Mouse (Mus musculus): ENCODE data around the gene Nfib. TPM values are rescaled to one million over a fixed set of nuclear protein-coding genes. Genes with fewer than 3 reads are reported as not detected.

Gene Nfib
- total RNA-seq, 4 experiments from 2014 or later = 86.8 to 108 (median 98.2) TPM

DNA sequence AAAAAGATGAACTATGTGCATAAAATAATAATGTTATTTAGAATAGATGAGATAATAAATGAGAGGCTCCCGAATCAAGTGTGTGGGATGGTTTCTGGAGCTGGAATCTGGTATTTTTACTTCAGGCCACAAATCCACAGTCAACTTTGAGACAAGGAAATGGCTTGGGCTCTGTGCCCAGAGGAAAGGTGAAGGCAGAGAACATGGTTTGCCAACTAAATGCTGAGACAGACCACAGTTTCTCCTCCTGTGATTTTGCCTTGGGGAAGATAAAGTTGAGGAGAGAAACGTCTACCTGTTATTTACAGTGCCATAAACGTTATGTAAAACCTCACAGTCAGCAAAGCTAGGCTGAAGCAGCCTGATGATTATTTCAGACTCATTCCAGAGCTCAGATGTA lies 367.1 kb downstream of the Nfib start:
- DNase-seq = no peak

DNA sequence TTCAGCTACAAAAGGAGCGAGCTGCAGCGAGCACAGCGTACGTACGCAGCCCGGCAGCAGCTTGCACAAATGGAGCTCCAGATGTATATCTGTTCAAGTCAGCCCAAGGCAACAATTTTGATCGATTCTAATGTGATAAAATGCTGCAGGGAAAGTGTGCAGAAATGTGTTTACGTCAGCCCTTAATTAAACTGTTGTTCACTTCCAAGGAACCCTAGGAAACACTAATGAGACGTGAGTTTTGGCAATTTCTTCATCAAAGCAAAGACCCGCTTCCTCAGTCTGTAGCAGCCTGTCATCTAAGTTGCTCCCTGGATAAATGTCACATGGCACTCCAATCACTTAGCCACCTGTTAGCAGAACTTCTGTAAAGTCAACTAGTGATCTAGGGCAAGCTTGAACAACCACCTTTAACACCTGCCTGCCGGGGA lies 368.6 kb downstream of the Nfib start:
- no peak for DNase-seq

DNA sequence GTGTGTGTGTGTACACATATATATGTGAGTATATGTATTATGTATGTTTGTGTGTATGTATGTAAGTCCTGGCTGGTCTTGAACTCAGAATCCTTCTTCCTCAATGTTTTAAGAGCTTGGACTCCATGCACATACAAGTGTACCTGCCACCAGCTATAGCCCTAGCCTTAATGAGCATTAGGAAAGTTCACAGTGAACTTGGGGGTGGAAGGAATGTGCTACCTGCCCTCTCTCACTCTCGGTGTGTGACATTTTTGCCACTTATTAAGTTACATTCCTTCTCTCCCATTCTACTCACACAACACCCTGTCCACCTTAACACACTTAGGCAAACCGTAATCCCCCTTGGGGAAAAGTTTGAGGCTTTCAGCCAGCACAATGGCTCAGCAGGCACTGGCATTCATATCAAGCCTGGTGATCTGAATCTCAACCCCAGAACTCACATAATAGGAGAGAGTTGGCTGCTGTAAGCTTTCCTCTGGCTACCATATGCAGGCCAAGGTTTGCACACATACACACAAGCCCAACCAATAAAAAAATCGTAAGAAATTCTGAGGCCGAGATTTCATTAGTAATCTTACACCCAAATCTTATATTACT lies 370.2 kb downstream of the Nfib start:
- DNase-seq = no peak

DNA sequence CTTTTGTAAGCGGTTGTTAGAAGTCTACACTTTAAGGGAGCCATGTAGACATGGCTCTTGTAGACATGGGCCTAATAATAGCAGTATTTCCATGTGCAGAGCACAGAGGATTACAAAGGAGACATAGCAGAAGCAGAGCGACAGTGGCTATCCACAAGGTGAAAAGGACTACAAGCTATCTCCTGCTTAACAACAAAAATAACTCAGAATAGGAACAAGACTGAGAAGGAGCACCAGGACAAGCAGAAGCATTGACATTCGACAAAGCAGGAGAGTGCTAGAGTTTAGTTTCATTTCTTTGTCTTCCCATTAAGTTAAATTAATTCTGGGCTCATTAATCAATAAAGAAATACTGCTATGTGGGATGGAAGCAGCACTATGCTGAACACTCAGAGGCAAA lies 372.1 kb downstream of the Nfib start:
- no peak for DNase-seq

DNA sequence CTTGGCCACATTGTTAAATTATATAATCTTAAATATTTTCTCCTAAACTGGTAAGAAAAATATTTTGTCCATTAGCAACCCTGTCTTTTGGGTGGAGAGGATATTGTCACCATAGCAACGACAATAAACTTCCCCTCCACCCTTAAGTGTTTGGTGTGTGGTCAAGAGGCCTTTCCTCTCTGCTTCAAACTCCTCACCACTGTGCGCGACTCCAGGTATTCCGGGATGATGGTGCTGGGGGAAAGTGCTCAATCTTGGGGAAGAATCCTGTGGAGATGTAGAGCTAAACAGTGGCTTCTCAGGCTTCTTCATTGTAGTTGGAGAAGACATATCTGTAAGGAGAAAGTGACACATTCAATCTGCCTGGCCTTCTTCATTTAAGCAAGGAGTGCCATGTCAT lies 375.5 kb downstream of the Nfib start:
- no peak for DNase-seq

DNA sequence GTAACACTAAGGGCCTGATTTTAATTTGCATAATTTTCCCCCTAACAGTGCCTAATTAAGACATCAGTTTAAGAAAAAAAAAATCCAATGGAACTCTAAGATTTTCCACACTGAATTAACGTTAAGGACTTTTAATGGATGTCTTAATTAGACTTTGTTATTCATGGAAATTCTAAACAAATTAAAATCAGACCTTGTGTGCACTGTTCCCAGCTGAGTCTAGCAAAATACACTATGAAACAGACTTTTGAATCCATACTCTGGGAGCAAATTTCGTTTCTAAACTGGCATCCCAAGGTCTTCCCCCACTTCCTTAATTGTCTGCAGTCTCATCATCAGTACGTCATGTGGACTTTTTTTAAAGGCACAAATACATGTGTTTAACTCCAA lies 379.4 kb downstream of the Nfib start:
- DNase-seq = no peak

DNA sequence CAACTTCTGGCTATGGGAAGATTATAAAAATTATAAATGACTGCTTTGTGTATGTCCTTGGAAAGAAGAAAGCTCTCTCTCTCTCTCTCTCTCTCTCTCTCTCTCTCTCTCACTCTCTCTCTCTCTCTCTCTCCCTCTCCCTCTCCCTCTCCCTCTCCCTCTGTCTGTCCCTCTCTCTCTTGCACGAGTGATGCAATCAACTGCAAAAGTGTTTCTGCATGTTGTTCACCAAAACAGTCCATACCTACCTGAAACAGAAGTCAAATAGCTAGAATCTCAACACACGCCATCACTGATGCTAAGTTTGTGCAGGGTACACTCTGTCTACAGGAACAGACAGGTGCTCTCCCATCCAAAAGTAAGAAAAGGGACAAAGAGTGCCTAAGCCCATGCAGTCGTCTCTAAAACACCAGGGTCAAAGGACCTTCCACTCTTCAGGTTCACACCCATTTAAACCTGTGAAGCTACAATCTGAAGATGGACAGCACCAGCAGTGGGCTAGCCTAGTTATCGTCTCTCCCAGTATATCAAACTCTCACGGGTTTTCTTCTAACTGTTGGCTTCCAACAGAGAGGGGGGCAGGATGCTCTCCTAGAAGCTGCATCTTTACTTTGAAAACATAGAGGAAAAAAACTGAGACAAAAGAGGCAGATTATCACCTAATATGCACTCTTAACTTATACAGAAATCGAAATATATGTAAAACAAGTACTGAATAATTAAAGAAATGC lies 380.0 kb downstream of the Nfib start:
- DNase-seq = no peak

DNA sequence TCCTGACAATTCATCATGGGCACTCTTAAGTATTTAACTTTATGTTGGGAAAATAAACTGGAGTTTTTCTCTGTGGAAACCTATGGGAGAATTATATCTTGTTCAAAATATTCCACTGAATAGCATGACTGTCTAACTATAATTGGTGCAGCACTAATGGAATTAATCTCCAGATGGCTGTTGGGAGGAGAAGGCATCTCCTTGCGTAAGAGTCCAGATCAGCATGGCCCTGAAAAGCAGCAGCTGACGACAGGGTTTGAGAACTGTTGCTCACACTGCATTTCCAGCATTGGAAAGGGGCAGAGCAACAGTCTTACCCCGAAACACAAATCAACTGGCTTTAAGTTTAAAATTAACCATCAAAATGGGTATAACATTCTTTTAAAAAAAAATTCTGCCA lies 380.6 kb downstream of the Nfib start:
- DNase-seq = peak; percentile 49

DNA sequence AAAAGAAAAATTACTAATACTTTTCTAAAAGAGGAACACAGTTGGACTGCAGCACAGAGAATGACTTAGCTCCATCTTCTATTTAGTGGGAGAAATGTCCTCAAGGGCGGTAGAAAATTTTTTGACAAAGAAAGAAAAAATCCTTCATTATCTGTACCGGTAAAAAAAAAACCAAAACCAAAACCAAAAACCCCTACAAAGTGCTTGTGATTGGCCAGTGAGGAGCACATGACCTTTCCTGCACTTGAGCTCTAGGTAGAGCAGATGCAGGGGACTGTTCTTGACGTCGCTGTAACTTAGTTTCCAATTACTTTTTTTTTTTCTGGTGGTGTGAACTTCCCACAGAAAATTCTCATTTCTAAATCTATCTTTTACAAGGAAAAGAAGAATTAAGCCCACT lies 384.5 kb downstream of the Nfib start:
- DNase-seq = no peak

DNA sequence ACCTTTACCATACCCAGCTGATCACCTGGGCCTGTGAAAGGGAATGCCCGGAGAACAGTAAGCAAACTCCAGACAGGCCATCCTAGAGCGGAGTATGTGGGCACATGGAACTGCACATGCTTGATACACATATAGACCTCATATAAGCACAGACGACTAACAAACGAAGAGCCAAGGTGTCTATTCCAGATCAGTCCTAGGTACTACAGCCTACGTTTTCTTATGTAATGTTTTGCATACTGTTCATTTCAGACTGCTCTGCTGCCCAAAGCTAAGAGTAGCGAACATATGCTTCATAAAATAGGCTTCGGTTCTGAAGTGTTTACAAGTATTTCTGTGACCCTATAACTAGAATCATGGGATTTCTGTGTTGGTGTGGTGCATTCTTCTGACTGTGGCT lies 386.2 kb downstream of the Nfib start:
- no peak for DNase-seq

DNA sequence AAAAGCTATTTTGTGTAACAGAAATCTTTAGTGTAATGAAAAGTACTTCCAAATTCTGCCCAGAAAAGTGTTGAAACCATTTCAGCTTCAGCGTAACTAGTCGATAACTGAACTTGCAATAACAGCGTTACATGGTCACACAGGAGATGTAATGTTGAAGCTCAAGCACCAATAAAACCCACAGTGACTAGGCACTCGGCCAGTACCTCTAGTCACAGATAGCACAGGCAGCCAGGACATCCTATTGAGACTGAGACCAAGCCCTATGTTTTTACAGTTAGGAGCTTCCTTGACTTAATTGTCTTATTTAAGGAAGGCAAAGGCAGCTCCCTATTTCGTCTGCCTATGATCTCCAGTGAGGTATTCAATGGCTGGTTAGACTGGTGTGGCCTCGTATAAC lies 389.4 kb downstream of the Nfib start:
- DNase-seq = no peak

DNA sequence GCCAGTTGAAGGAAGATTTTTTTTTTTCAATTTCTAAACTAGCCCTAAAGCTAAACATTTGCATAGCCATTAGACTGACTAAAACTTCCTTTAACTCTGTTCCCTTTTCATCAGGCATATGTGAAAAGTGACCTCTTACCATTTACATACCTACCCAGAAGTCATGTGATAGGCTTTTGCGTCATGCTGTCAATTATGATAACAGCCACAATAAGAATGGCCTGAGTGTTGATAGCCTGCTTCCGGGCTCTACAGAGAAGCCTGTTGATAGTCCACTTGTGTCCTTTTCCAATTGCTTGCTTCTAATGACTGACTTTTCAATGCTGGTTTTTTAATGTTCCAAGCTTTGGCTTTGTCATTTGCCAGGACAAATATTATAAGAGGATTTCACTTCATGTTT lies 389.8 kb downstream of the Nfib start:
- DNase-seq = no peak

DNA sequence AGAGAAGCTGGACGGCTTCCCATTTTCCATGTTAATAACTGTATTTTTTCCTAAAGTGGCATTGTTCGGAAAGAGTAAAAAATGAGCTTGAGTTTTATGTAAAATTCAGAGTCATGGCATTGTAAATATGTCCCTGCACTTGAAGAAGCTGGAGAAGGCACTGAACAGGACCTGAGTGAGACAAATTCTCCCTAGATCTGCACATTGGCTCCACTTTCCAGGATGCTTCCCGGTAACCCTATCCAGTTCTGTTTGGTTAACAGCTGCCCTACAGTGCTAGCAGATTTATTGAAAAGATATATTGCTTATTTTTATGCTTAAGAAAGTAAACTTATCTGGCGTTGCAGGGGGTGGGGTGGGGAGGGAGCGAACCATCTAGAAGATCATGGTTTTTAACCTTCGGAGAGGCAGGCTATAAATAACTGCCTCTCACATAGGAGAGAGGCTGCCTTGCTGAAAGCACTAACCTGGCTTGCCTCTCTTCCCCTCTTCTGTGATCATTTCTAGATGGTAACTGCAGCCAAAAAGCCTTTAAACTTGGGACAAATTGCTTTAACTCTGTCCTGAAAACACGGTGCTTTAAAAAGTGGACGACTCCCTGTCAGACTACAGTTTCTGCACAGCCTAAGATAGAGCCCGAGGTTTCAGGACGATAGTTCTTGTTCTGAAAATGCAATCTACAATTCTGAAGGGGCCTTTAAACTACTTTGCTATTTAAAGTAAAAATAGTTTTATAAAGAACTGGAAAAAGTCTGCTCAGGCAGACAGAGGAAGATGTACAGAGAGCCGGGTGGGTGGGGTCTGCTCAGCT lies 394.4 kb downstream of the Nfib start:
- DNase-seq = no peak

DNA sequence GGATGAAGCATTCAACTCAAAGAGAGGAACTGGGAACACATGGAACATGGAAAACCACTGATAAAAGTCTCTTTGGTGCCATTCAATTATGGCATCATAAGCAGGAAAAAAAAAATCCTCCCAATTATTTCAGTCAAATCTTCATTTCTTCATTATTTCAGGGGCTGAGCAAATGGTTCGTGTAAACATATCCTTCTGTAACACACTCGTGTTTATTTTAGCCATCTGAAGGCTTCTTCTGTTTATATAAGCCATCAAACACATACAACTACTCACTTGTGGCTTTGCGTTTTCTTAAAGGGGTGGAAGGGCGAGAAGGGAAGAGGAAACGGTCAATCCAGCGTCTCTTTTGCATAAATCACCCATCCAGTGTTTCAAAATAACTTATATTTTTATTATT lies 399.5 kb downstream of the Nfib start:
- no peak for DNase-seq

DNA sequence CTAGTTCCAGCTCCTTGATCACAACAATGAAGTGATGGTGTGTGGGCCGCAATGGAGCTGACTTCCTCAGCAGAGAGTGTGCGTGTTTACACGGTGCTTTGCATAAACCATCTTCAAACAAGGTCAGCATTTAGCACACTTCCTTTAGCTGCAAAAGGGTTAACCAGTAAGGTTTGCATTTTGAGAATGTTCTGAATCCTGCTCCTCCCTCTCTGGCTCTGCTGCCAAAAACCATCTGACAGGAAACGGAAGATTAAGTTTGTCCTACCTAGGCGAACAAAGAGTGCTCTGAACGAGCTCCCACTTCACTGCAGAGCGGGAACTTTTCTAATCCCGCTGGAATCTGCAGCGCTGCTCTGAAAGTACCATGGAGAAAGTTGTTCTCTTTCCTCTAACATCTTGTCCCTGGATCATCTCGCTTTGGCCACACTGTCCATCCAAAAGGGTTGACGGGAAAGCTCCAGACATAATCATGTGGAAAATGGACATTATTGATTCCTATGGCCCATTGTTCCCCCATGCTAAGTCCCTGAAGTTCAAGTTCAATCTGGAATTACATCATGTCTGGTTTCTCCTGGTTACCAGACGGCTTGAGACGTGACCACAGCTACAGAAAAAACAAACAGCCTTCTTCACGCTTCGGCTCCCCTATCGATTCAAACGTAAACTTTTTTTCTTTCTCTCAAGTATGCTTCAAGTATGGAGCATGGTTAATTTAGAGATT lies 401.2 kb downstream of the Nfib start:
- no peak for DNase-seq

DNA sequence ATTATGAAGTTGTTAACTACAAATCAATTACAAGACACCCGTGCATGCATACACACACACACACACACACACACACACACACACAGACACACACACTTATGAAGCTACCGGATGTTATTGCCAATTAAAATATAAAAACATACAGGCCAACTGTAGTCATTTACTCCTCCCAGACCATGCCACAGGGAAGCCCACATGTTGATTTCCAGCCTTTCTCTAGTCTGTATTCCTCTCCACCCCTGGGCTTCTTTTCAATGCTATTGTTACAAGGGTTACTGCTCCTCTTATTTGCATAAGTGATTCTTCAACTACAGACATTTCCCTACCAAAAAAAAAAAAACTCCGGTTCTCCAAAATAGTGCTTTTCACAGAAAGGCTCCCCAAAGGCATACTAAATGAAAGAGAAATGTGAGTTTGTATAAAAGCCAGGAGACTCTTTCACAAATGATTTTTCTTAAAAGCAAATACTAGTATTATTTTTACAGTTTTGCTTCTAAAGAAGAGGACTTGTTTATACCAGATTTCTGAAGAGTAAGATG lies 402.1 kb downstream of the Nfib start:
- no peak for DNase-seq

DNA sequence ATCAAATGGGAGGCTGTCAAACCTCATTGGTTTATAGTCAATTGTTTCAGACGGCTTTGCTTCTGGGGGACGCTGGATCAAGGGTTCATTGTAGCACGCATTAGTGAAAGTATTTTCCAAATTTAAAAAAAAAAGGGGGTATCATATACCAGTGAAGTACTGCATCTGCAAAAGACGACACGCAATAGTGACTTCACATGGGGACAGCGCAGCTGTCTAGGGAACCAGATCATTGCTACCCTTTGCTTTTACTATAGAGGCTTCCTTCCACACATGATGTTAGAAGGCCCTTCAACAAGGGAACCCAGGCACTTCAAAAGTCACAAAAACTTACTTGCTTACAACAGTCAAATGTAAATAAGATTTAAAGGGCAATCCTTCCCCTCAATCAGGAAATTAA lies 402.6 kb downstream of the Nfib start:
- DNase-seq = no peak

DNA sequence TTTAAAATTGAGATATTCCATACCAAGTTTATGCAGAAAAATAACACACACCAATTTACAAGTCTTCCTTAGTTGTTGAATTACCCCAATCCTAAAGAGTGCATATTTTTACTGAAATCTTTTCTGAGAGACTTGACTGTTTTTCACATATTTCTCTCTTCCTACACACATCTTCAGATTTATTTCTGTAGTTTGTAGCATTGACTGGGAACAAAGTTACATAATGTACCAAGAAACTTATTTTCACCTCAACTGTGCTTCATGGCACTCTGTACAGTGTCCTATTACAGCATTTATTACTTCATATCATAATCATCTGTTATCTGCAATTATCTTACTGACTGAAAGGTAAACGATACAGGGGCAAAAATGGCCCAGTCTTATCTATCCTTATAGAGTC lies 406.9 kb downstream of the Nfib start:
- DNase-seq = no peak

DNA sequence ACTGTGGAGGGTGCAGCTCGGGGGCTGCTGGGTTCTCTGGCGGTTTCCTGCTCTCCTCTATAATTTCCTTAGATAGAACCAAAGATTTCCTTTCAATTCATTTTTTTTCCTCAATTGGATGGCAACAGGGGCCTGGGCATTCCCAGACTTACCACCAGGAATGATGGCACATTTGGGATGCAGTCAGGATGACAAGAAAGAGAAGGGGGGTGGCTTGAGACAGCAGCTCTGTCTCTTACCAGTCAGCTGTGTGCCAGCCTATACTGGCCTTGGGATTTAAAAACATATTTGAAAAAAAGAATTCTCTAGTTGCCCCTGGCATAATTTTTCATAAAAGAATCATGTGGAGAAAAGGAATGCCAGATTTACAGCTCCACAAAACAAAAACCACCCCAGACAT lies 408.0 kb downstream of the Nfib start:
- DNase-seq = no peak

DNA sequence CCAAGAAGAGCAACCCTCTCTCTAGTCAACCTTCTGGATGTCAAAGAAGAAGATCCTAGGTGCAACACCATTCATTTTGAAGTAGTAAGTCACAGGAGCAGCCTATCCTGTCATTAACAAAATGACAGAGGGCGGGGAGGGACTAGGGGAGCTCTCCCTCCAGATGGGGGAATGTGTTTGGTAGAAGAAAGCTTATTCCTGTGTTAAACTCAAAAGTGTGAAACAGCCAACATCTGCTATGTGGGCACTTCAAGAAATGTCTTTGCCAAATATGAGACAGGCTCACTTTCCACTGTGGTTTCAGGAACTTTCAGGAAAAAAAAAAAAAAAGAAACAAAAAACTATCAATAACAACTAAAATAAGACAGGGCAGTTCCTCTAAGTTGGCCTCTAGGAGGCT lies 411.5 kb downstream of the Nfib start:
- no peak for DNase-seq

DNA sequence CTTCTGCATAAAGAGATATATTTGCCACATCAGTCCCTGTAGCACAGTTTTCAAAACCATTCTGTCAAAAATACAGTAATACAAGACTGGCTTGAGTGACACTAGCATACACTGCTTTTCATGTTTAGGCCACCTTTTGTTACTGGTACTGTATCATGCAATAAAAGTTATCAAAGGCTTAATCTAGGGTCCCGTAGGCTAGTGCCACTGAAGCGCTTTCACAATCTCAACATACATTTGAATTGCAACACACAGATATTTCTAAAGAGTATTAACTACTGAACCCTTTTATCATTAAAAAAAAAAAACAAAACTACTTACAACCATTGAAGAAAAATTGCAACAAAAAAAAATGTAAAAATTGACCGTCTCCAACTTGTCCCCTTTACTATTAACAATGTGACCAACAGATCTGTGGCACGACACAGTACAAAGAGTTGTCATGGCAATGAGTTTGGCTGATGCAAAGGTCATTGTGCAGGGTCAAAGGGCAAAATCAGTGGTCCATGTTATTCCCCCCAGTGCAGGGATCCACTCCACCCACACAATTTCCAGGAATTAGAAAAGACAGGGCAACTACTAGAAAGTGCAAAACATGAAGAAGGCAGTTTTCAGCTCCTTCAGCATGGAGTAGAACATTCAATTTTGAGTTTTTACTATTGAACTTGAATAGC lies 414.2 kb downstream of the Nfib start:
- DNase-seq = no peak

DNA sequence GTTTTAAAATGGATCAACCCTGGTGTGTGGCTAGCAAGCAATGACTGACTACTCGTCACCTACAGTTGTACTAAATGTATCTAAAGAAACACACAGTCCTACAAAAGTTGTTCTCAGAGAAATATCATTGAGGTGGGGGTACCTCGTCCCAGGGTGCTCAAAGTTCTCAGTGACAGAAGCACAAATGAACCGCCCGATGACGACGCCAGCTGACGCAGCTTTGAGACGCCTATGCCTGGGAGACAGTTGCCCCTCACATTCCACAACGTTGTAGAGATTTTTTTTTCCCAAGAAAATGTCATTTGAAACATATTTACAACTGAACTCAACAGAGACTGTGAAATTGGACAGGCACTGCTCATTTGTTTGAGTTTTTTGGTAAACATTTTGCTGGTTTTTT lies 414.9 kb downstream of the Nfib start:
- DNase-seq = no peak
